Mouse (Mus musculus) C2C12 (cell line): Measurements from ENCODE around the gene Higd1a.

Experiments used
- CEBPB ChIP-seq: IDR thresholded peaks from one replicate; pipeline ENCODE4 v1.6.1; 2011; ENCODE audit warnings: low read depth, mild to moderate bottlenecking, control low read depth, moderate library complexity
- CTCF ChIP-seq: IDR thresholded peaks from one replicate; pipeline ENCODE4 v1.5.1; 2011; ENCODE audit not compliant: control insufficient read depth, insufficient read depth, insufficient read length
- MYOG ChIP-seq: IDR thresholded peaks from one replicate; pipeline ENCODE4 v1.6.1; 2011; ENCODE audit not compliant: control insufficient read depth, insufficient read length; ENCODE audit errors: extremely low read depth
- USF1 ChIP-seq: IDR thresholded peaks from one replicate; pipeline ENCODE4 v1.6.1; 2011; ENCODE audit warnings: low read depth, mild to moderate bottlenecking, control low read depth, moderate library complexity

DNA sequence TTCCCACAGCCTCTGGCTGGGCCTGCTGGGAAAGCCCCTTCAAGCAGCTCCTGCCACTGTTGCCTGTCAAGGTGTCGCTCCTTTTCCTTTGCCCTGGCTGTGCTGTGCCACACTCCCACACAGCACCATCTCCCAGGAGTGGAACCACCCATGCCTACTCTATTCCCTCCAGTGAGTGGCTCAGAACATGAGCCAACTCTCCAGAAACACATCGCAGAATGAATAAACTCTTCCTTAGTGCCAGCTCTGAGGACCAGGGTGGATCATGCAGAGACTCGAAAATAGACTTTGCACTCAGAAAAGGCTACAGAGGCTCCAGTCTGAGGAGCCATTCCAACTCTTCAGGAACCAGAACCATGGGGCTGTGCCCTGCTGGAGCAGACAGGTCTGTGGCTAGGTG lies 31.8 kb downstream of the Higd1a start:
- TF ChIP-seq CEBPB, result no peak
- TF ChIP-seq CTCF, result no peak
- no peak for TF ChIP-seq MYOG
- no peak for TF ChIP-seq USF1
